Mouse (Mus musculus) midbrain, embryonic 11.5 days (tissue): ENCODE results near the gene Zfhx3. TPM values are rescaled to one million over a fixed set of nuclear protein-coding genes. Genes with fewer than 3 reads are reported as not detected.

Source experiments
- ATAC-seq: fragments of 200-750 bp; cut with Nextera tagmentation; 2 replicates; pipeline ENCODE4 v1.8.0; 2017; ENCODE audit warnings: moderate TSS enrichment, moderate library complexity; ENCODE audit not compliant: low FRiP score
- DNase-seq: peaks from one replicate; pipeline ENCODE4 v3.0.0; 2015; ENCODE audit warnings: low spot score; ENCODE audit errors: missing footprints
- H3K27ac ChIP-seq: fragments of 300-500 bp; sonication (generic); 2 replicates; pipeline ENCODE4 v1.5.1; 2014; ENCODE audit warnings: low read depth, low read length
- H3K27me3 ChIP-seq: fragments of 300-500 bp; sonication (generic); 2 replicates; pipeline ENCODE4 v1.6.1; 2014; ENCODE audit warnings: mild to moderate bottlenecking, low read length, moderate library complexity, mixed read lengths; ENCODE audit not compliant: control insufficient read depth, insufficient read depth
- H3K36me3 ChIP-seq: fragments of 300-500 bp; sonication (generic); 2 replicates; pipeline ENCODE4 v1.6.1; 2014; ENCODE audit warnings: mild to moderate bottlenecking, low read length, moderate library complexity, mixed read lengths; ENCODE audit not compliant: control insufficient read depth, insufficient read depth
- H3K4me1 ChIP-seq: fragments of 300-500 bp; sonication (generic); 2 replicates; pipeline ENCODE4 v1.6.1; 2014; ENCODE audit warnings: low read length; ENCODE audit not compliant: control insufficient read depth, insufficient read depth
- H3K4me2 ChIP-seq: fragments of 300-500 bp; sonication (generic); 2 replicates; pipeline ENCODE4 v1.6.1; 2014; ENCODE audit warnings: mild to moderate bottlenecking, moderate library complexity
- H3K4me3 ChIP-seq: fragments of 300-500 bp; sonication (generic); 2 replicates; pipeline ENCODE4 v1.5.1; 2014; ENCODE audit warnings: low read depth, low read length
- H3K9ac ChIP-seq: fragments of 300-500 bp; sonication (generic); 2 replicates; pipeline ENCODE4 v1.6.1; 2014; ENCODE audit warnings: low read length
- H3K9me3 ChIP-seq: fragments of 300-500 bp; sonication (generic); 2 replicates; pipeline ENCODE4 v1.6.1; 2016; ENCODE audit warnings: low read length; ENCODE audit not compliant: control insufficient read depth
- WGBS: fragments of 180-500 bp; shearing (Covaris S2); extraction: QIAGEN DNeasy Blood & Tissue Kit; methylation state at CpG from one replicate; pipeline ENCODE4 v1.1.7; 2014; 5-methylcytosine and 5-hydroxymethylcytosine counted together
- polyA plus RNA-seq: library from polyadenylated mRNA; unstranded; fragments of >200 nt; fragmentation: Nextera tagmentation; extraction: Ambion mirVana; gene quantifications from 2 replicates; pipeline ENCODE4 v1.2.1, GENCODE M21; 2014

The Zfhx3 gene
- polyA plus RNA-seq, 1 experiment from 2014 or later = 23.4 TPM

DNA sequence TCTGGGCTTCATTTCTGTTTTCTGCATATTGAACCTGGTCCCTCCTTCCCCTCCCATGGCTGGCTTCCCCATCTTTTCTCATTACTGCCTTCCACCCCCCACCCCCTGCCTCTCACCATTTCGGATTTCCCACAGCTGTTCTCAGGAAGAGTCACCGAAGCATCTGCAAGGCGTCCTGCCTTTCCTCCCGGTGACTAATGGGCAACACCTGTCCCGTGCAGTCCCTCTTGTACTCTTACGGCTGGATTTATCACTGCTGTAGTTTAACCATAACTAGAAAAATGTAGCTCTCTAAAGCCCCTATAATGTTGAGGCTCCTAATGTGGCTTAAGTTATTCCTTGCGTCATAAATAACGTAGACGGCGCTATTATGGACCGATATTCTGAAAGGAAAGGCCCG lies 119.5 kb downstream of the Zfhx3 start:
- Histone ChIP-seq H3K4me3 (no peak overlapping the region), H3K9me3 (no peaks in the 10 kb centered on the region), H3K27me3 (no peaks in the 10 kb centered on the region), H3K27ac (no peak overlapping the region), H3K4me1 (no peaks in the 10 kb centered on the region), H3K9ac (no peak overlapping the region), H3K36me3 (no peaks in the 10 kb centered on the region), H3K4me2 (no peak overlapping the region)
- ATAC-seq (no peak), DNase-seq (no peak)
- WGBS = 89% methylated on average over 12 of the region's 12 CpGs

DNA sequence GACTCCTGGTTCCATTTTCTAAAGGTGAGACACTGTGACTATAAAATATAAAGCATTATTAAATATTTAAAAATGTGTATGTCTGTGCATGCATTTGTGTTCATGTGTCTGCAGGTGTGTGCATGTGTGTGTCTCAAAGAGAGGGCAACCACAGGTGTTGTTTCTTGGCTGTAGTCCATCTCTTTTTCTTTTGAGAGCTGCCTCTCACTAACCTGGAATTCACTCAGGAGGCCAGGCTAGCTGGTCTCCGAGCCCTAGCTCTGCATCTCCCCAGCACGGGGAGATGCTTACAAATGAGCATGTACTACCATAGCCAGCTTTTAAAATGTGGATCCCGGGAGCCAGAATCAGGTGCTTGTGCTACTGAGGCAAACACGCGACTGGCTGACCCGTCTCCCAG lies 124.7 kb downstream of the Zfhx3 start:
- ATAC-seq (no peak), DNase-seq (no peak)
- Histone ChIP-seq H3K9me3 (no peaks in the 10 kb centered on the region), H3K4me3 (no peak overlapping the region), H3K36me3 (no peaks in the 10 kb centered on the region), H3K4me1 (no peaks in the 10 kb centered on the region; the same call in none of the 2 replicates), H3K27me3 (no peaks in the 10 kb centered on the region), H3K27ac (no peak overlapping the region), H3K4me2 (no peak overlapping the region), H3K9ac (no peak overlapping the region)
- WGBS = 89% methylated on average over 6 of the region's 6 CpGs

DNA sequence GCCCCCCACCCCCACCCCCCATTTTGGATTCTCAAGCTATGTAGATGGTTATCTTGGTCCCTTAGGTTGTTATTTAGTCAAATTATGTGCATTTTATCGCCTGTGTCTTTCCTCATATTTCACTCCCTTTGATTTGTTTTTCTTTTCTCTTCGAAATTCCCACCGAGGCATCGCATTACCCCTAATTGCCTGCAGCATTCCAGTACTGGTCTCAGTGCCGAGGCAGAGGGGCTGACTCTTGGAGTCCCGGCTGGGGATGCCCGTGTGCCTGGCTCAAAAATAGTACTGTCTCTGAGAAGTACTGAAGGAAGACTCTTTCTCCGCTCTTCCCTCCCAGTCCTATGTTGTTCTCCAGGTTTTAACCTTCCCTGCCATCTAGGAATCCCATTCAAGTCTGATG lies 125.8 kb downstream of the Zfhx3 start:
- 60% methylated on average over 8 of the region's 8 CpGs for WGBS
- no peak for ATAC-seq
- no peaks in the 10 kb centered on the region for H3K27me3 ChIP-seq
- no peaks in the 10 kb centered on the region for H3K9me3 ChIP-seq
- no peak overlapping the region for H3K4me2 ChIP-seq
- H3K4me1 ChIP-seq = no peaks in the 10 kb centered on the region; the same call in none of the 2 replicates
- H3K27ac ChIP-seq = no peak overlapping the region
- H3K9ac ChIP-seq = no peak overlapping the region
- H3K4me3 ChIP-seq = no peak overlapping the region
- no peak for DNase-seq
- H3K36me3 ChIP-seq = no peaks in the 10 kb centered on the region

DNA sequence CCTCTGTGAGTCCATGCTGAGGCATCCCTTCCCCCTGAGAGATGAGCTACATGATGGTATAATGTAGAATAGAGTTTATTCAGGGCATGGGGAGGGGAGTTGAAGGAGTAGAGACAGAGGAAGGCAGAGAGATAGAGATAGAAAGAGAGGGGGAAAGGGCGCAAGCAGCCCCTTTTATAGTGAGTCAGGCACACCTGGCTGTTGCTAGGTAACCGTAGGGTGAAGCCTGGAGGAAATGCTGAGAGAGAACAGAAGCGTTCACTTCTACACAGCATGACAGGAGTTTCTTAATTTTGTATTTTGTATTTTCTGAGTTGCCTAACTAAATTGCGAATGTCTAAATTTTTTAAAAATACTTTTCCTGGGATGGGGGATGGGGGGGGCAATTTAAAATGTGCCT lies 128.0 kb downstream of the Zfhx3 start:
- Histone ChIP-seq H3K4me2 (no peak overlapping the region), H3K27me3 (no peaks in the 10 kb centered on the region), H3K4me1 (no peaks in the 10 kb centered on the region; the same call in none of the 2 replicates), H3K9ac (no peak overlapping the region), H3K4me3 (no peak overlapping the region), H3K27ac (no peak overlapping the region), H3K36me3 (no peaks in the 10 kb centered on the region), H3K9me3 (no peaks in the 10 kb centered on the region)
- DNase-seq = no peak
- WGBS = 81% methylated on average over 4 of the region's 4 CpGs
- ATAC-seq = no peak

DNA sequence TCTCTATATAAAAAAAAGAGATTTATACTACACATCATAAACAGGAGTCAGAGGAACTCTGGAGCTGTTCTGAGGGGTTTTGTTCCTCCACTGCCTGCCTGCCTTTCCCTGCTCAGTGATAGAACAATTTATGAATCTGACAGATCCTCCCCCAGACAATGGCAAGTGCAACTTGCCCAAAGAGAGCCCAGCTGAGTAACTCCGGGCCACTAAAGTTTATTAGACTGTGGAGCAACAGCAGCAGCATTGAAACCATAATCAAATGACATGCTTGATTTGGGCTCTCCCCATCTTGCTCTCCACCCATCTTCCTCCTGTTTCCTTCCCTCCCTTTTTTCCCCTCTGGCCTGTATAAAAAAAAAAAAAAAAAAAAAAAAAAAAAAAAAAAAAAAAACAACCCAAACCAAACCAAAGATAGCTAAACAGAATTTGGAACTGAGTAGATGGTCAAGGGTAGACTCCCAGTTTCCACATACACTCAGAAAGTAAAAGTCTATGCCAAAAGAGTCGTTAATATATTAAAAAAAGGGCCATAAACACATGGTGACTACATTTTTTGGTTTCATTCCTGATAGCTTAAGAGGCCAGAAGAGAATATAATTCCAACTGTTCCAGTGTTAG lies 129.8 kb downstream of the Zfhx3 start:
- Histone ChIP-seq H3K9ac (no peak overlapping the region), H3K4me2 (no peak overlapping the region), H3K36me3 (no peaks in the 10 kb centered on the region), H3K27me3 (no peaks in the 10 kb centered on the region), H3K4me1 (no peaks in the 10 kb centered on the region; the same call in none of the 2 replicates), H3K27ac (no peak overlapping the region), H3K4me3 (no peak overlapping the region), H3K9me3 (no peaks in the 10 kb centered on the region)
- ATAC-seq (no peak), DNase-seq (no peak)
- WGBS = 74% methylated on average over 2 of the region's 2 CpGs

DNA sequence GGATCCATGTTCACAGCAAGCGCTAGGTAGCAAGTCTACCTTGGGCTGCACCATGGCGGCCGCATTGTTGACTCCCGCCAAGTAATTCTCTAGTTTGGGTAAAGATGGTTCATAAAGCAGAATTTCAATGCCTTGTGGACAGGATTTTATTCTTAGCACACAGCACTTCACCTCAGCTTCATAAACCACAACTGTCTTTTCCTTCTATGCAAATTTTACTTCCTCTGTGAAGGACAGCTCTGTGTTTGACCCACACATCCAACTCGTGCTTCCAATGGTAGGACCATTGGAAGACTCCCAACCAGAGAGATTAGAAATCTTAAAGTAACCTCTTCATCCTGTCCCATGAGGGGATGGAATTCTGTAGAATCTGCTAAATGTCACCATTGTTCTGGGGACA lies 130.4 kb downstream of the Zfhx3 start:
- no peak for DNase-seq
- Histone ChIP-seq H3K4me2 (no peak overlapping the region), H3K27me3 (no peaks in the 10 kb centered on the region), H3K4me1 (no peaks in the 10 kb centered on the region; the same call in none of the 2 replicates), H3K36me3 (no peaks in the 10 kb centered on the region), H3K27ac (no peak overlapping the region), H3K9me3 (no peaks in the 10 kb centered on the region), H3K9ac (no peak overlapping the region), H3K4me3 (no peak overlapping the region)
- 94% methylated on average over 5 of the region's 5 CpGs for WGBS
- no peak for ATAC-seq

DNA sequence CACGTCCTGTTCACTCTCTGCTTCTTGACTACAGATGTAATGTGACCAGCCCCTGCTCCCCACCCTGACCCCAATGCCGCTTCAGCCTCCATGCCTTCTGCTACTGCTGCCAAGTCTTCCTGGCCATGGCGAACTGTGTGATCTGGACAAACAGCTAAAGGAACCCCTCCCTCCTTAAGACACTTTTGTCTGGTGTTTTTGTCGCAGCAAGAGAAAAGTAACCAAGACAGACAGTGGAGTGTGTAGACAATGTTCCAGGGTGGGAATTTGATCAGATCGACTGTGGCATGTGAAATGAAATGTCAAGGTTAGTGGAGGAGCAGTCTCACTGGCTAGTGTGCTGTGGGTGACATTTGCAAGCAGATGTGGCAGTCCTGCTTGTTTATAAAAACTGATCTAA lies 132.7 kb downstream of the Zfhx3 start:
- Histone ChIP-seq H3K4me3 (no peak overlapping the region), H3K9me3 (no peaks in the 10 kb centered on the region), H3K27me3 (no peaks in the 10 kb centered on the region), H3K4me1 (no peaks in the 10 kb centered on the region; the same call in 1 of the 2 replicates), H3K9ac (no peak overlapping the region), H3K27ac (no peak overlapping the region), H3K36me3 (no peaks in the 10 kb centered on the region), H3K4me2 (no peak overlapping the region)
- no peak for ATAC-seq
- DNase-seq = no peak
- WGBS = 85% methylated on average over 5 of the region's 5 CpGs

DNA sequence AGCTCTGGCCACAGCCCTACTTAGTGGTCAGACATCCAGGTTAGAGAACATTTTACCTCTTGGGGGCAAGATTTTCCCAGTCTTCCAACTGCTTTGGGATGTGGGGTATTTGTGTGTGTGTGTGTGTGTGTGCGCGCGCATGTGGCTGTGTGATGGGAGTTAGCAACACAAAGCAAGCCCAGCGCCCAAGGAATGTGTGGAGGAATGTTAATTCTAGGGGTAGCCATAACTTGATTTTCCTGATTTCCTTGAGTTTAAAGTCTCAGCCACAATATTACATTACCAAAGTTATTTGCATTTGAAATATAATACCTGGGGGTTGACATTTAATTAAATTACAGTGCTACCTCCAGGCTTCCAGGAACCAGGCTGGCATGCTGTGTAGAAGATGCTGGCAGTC lies 136.3 kb downstream of the Zfhx3 start:
- Histone ChIP-seq H3K9me3 (no peaks in the 10 kb centered on the region), H3K27me3 (no peaks in the 10 kb centered on the region), H3K9ac (no peak overlapping the region), H3K27ac (no peak overlapping the region), H3K36me3 (no peaks in the 10 kb centered on the region), H3K4me3 (no peak overlapping the region), H3K4me2 (no peak overlapping the region), H3K4me1 (no peaks in the 10 kb centered on the region)
- WGBS = 92% methylated on average over 4 of the region's 4 CpGs
- DNase-seq = no peak
- ATAC-seq = no peak

DNA sequence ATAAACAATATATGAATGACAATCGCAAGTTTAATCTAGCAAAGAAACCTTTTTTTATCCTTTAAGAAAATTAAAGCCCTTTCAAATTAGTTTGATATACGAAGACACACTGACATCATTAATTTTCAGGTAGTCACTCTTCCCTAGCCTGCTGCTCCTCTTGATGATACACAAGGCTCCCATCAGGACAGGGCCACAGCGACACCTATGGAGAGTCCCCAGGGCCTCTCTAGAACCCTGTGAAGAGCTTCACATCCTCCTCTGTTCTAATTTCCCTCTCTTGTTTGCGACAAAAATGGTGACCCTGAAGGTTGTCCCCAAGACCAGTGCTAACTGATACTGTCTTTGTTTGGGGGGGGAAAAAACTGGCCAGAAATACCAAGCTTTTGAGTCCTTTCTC lies 144.5 kb downstream of the Zfhx3 start:
- Histone ChIP-seq H3K27ac (no peak overlapping the region), H3K36me3 (no peaks in the 10 kb centered on the region), H3K9me3 (no peaks in the 10 kb centered on the region), H3K4me3 (no peak overlapping the region), H3K9ac (no peak overlapping the region), H3K4me1 (no peaks in the 10 kb centered on the region), H3K27me3 (no peaks in the 10 kb centered on the region), H3K4me2 (no peak overlapping the region)
- DNase-seq (no peak), ATAC-seq (no peak)
- WGBS = 60% methylated on average over 4 of the region's 4 CpGs
